Mouse (Mus musculus) neural tube, embryonic 14.5 days (tissue): Measurements from ENCODE around the gene Tdrd12. TPM values are rescaled to one million over a fixed set of nuclear protein-coding genes. Genes with fewer than 3 reads are reported as not detected.

Source experiments
- ATAC-seq: fragments of 200-750 bp; cut with Nextera tagmentation; 2 replicates; pipeline ENCODE4 v1.8.0; 2017; ENCODE audit warnings: low read depth, mild to moderate bottlenecking, moderate TSS enrichment, moderate library complexity
- H3K27ac ChIP-seq: fragments of 300-500 bp; sonication (generic); 2 replicates; pipeline ENCODE4 v1.5.1; 2014; ENCODE audit warnings: low read depth, mild to moderate bottlenecking, control low read depth, low read length, moderate library complexity, mixed read lengths
- H3K27me3 ChIP-seq: fragments of 300-500 bp; sonication (generic); 2 replicates; pipeline ENCODE4 v1.6.1; 2014; ENCODE audit warnings: low read length; ENCODE audit not compliant: control insufficient read depth, insufficient read depth
- H3K36me3 ChIP-seq: fragments of 300-500 bp; sonication (generic); 2 replicates; pipeline ENCODE4 v1.6.1; 2014; ENCODE audit warnings: low read length, mixed read lengths; ENCODE audit not compliant: control insufficient read depth, insufficient read depth
- H3K4me1 ChIP-seq: fragments of 300-500 bp; sonication (generic); 2 replicates; pipeline ENCODE4 v1.6.1; 2014; ENCODE audit warnings: low read length; ENCODE audit not compliant: control insufficient read depth, insufficient read depth
- H3K4me2 ChIP-seq: fragments of 300-500 bp; sonication (generic); 2 replicates; pipeline ENCODE4 v1.6.1; 2014; ENCODE audit warnings: mild to moderate bottlenecking, low read depth, low read length, control low read depth
- H3K4me3 ChIP-seq: fragments of 300-500 bp; sonication (generic); 2 replicates; pipeline ENCODE4 v1.5.1; 2014; ENCODE audit warnings: low read depth, low read length, control low read depth, mixed read lengths
- H3K9ac ChIP-seq: fragments of 300-500 bp; sonication (generic); replicated peaks from 2 replicates; pipeline ENCODE4 v1.6.1; 2014; ENCODE audit warnings: low read depth, mild to moderate bottlenecking, control low read depth, low read length, mixed read lengths
- H3K9me3 ChIP-seq: fragments of 300-500 bp; sonication (generic); 2 replicates; pipeline ENCODE4 v1.6.1; 2016; ENCODE audit warnings: low read length; ENCODE audit not compliant: control insufficient read depth
- WGBS: fragments of 180-500 bp; shearing (Covaris S2); extraction: QIAGEN DNeasy Blood & Tissue Kit; methylation state at CpG from one replicate; pipeline ENCODE4 v1.1.7; 2014; 5-methylcytosine and 5-hydroxymethylcytosine counted together
- polyA plus RNA-seq: library from polyadenylated mRNA; unstranded; fragments of >200 nt; fragmentation: Nextera tagmentation; extraction: Ambion mirVana; gene quantifications from 2 replicates; pipeline ENCODE4 v1.2.1, GENCODE M21; 2014

Gene Tdrd12
- polyA plus RNA-seq, 1 experiment from 2014 or later: 1.1 TPM

GRCm38 (mm10) chr7:35470794-35471193 is 66.8 kb downstream of the Tdrd12 start:
- Histone ChIP-seq H3K4me1 (no peaks in the 10 kb centered on the region), H3K4me3 (no peak overlapping the region), H3K4me2 (no peak overlapping the region), H3K27ac (no peak overlapping the region), H3K9ac (no peak overlapping the region), H3K9me3 (no peaks in the 10 kb centered on the region), H3K36me3 (no peaks in the 10 kb centered on the region), H3K27me3 (no peaks in the 10 kb centered on the region)
- ATAC-seq: no peak
- 50% methylated on average over 4 of the region's 4 CpGs for WGBS

DNA sequence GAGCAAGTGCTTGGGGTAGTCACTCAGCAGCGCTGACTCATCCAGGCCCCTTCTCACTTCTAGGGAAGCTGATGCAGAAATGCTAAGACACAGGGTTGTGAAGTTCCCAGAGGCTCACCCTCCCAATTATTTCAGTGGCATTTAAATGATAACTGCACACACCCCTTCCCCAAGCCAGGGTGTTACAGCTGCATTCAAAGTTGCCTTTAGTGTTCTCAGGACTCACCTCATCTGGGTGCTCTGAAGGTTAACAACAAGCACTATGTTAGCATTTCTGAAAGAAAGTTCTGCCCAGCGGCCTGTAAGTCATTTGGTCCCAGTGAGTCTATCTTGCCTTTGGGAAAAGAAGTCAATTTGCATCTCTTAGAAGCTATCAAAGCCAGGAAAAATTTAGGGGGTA is 69.7 kb downstream of the Tdrd12 start:
- Histone ChIP-seq H3K4me1 (no peaks in the 10 kb centered on the region), H3K4me2 (no peak overlapping the region), H3K27ac (no peak overlapping the region), H3K4me3 (no peak overlapping the region), H3K9me3 (no peaks in the 10 kb centered on the region), H3K9ac (no peak overlapping the region), H3K27me3 (no peaks in the 10 kb centered on the region), H3K36me3 (no peaks in the 10 kb centered on the region)
- ATAC-seq: no peak
- WGBS: 52% methylated on average over 2 of the region's 2 CpGs

DNA sequence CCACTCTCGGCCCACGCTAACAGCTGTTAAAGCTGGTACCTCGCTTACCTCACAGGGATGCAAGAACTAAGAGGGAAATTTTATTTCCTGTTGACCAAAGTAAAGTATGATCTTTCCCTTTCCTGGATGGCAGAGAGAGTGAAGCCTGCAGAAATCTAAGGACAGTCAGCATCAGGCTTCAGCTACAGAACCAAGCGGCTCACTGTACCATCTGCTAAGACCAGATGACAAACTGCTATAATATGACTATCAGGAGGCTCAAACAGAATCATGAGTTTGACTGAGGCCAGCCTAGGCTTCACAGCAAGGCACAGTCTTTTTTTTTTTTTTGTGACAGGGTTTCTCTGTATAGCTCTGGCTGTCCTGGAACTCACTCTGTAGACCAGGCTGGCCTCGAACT is 72.5 kb downstream of the Tdrd12 start:
- H3K4me2 ChIP-seq: no peak overlapping the region
- 95% methylated on average over 5 of the region's 5 CpGs for WGBS

GRCm38 (mm10) chr7:35460971-35461370 is 76.6 kb downstream of the Tdrd12 start:
- Histone ChIP-seq H3K27me3 (no peaks in the 10 kb centered on the region), H3K4me1 (no peaks in the 10 kb centered on the region), H3K27ac (no peak overlapping the region), H3K9me3 (no peaks in the 10 kb centered on the region), H3K4me3 (no peak overlapping the region), H3K4me2 (no peak overlapping the region), H3K9ac (no peak overlapping the region), H3K36me3 (no peaks in the 10 kb centered on the region)
- ATAC-seq: no peak
- WGBS: 90% methylated on average over 4 of the region's 4 CpGs

More for the DNA sequence above, 72.5 kb downstream of the Tdrd12 start:
- H3K27ac ChIP-seq: no peak overlapping the region
- H3K4me1 ChIP-seq: no peaks in the 10 kb centered on the region
- H3K9me3 ChIP-seq: no peaks in the 10 kb centered on the region
- H3K4me3 ChIP-seq: no peak overlapping the region
- H3K27me3 ChIP-seq: no peaks in the 10 kb centered on the region
- no peak overlapping the region for H3K9ac ChIP-seq
- no peak for ATAC-seq
- no peaks in the 10 kb centered on the region for H3K36me3 ChIP-seq

DNA sequence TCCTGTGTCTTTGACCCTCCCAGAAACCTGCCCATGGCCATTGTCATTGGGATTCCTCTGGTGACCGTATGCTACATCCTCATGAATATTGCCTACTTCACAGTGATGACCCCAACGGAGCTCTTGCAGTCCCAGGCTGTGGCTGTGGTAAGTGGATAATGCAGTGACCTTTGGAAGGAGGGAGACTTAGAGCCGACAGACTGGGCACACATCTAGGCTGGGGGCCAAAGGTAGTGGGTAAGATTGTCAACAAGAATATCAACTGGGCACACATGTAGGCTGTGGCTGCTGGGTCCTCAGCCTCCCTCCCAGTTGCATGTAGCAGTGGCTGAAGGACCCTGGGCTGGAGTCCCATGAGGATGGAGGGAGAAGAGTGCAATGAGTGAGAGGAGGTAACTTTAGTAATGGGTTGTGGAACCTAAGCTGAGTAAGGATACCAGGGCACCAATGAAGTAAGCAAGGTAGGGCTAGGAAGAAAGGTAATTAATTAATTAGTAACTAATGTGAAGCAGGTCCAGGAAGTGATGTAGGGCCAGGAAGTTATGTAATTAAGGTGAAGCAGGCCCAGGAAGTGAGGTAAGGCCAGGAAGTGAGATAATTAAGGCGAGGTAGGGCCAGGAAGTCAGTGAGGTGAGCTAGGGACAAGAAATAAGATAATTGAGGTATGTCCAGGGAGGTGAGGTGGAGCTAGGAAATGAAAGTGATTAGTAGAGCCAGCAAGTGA is 81.3 kb downstream of the Tdrd12 start:
- 87% methylated on average over 4 of the region's 4 CpGs for WGBS
- Histone ChIP-seq H3K36me3 (no peaks in the 10 kb centered on the region), H3K4me3 (no peak overlapping the region)

DNA sequence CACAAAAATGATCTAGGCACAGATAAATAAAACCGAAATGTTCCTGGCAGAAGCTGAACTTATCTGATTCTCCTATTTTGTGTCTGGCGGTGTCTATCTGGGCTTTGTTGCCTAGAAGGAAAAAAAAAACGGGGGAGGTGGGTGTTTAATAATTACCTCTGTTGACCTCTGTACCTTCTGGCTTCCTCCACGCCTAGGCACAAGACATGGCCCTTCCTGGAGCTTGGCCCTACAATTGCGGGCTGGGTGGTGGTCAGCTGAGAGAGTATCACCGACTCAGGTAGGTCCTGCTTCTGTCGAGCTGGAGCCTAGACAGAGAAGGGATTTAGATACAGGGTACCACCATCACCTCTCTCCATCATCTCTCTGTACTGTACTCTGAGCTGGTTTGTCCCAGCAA is 88.7 kb downstream of the Tdrd12 start:
- Histone ChIP-seq H3K4me3 (no peak overlapping the region), H3K27me3 (no peaks in the 10 kb centered on the region), H3K36me3 (no peaks in the 10 kb centered on the region), H3K4me1 (no peaks in the 10 kb centered on the region), H3K9ac (no peak overlapping the region), H3K9me3 (no peaks in the 10 kb centered on the region), H3K4me2 (no peak overlapping the region), H3K27ac (no peak overlapping the region)
- no peak for ATAC-seq
- 83% methylated on average over 7 of the region's 7 CpGs for WGBS

More for the DNA sequence above, 81.3 kb downstream of the Tdrd12 start:
- no peaks in the 10 kb centered on the region for H3K9me3 ChIP-seq
- no peaks in the 10 kb centered on the region for H3K4me1 ChIP-seq
- H3K27me3 ChIP-seq: no peaks in the 10 kb centered on the region
- H3K9ac ChIP-seq: no peak overlapping the region
- no peak for ATAC-seq
- H3K4me2 ChIP-seq: no peak overlapping the region
- no peak overlapping the region for H3K27ac ChIP-seq

DNA sequence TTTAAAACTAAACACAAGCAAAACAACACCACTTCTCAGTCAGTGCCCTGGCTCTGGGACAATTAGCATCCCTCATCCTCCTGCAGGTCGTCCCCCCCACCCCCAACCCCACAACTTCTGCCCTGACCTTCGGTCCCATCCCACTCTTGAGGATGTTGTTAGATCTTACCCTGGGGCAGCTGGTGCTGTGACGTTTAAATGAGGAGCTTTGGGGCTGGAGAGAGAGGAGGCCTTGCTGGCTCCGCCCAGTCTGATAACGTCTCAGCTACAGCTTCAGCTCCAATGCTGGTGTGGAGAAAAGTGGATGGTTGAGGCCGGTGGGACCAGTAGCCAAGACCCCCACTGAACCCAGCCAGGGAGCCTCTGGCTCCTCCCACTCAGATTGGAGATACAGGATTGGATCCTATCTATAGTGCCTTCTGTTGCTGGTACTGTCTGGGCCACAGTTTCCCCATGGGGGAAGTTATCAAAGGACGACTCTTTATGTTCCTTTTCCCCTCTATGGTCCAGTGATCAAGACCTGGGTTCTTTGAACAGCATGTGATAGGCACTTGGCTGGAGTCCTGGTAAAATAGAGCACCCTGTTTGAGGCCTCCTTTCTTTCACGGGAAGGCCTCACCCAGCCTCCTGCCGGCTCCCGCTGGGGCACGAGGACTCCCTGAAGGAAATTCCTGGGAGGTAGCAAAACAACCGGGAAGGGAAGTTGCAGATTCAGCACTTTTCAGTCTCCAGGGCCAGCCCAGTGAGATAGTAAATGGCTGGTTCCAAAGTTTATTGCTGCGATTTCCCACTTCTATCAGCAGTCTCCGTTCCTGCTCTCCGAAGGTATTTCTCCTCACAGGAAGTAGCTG is 89.3 kb downstream of the Tdrd12 start, which contains the start of gene Slc7a9:
Gene Slc7a9 (plus strand): TSS at position 801 of the 851 bp plus-strand sequence.
- Histone ChIP-seq H3K27ac (no peak within 1 kb of the TSS), H3K4me1 (no peaks in the 10 kb centered on the region), H3K9ac (no peak within 1 kb of the TSS), H3K9me3 (no peaks in the 10 kb centered on the region), H3K27me3 (no peaks in the 10 kb centered on the region), H3K36me3 (no peaks in the 10 kb centered on the region), H3K4me2 (no peak within 1 kb of the TSS), H3K4me3 (no peak within 1 kb of the TSS)
- WGBS: 24% methylated on average over 15 of the region's 15 CpGs
- no peak for ATAC-seq

DNA sequence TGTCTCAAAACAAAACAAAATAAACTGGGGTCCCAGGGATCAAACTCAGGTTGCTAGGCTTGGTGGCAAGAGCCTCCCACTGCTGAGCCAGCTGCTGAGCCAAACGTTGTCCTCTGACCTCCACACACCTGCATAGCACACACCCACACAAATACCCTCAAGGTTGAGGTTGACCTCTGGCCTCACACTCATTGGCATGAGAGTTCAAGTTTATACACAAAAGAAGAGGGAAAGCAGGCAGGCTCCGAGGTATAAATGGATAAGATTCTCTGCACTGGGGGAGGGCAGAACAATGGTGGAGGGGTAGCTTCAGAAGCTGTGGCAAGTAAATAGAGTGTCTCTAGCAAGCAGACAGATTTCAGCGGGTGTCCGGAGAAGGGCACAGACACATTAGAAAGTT is 90.0 kb downstream of the Tdrd12 start:
- Histone ChIP-seq H3K27me3 (no peaks in the 10 kb centered on the region), H3K9ac (no peak overlapping the region), H3K4me2 (no peak overlapping the region), H3K9me3 (no peaks in the 10 kb centered on the region), H3K36me3 (no peaks in the 10 kb centered on the region), H3K4me1 (no peaks in the 10 kb centered on the region), H3K4me3 (no peak overlapping the region), H3K27ac (no peak overlapping the region)
- WGBS: 50% methylated on average over 4 of the region's 4 CpGs
- ATAC-seq: no peak

DNA sequence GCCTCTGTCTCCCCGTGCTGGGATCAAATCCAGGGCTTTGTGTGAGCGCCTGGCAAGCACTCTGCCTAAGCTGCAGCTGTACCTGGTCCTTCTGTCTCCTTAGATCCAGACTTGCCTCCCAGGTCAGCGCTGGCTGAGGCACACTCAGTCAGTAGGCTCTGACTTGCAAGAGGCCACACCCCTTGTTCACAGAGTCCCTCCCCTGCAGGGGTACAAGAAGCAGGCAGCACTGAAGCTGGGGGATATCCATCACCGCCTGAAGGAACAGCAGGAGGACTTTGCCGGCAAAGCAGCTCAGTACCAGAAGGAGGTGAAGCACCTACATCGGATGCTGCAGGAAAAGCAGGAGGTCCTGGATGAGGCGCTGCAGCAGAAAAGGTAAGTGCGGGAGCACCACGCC is 102.3 kb downstream of the Tdrd12 start:
- H3K27me3 ChIP-seq: no peaks in the 10 kb centered on the region
- no peak for ATAC-seq
- no peak overlapping the region for H3K4me2 ChIP-seq
- H3K27ac ChIP-seq: no peak overlapping the region
- no peaks in the 10 kb centered on the region for H3K4me1 ChIP-seq
- 80% methylated on average over 9 of the region's 9 CpGs for WGBS
- peaks cover 45% of the 10 kb centered on the region for H3K36me3 ChIP-seq
- no peak overlapping the region for H3K9ac ChIP-seq
- no peaks in the 10 kb centered on the region for H3K9me3 ChIP-seq
- H3K4me3 ChIP-seq: no peak overlapping the region
